Mouse (Mus musculus) inflammation-experienced regulatory T-cells, adult 16 weeks (primary cell): ENCODE measurements around the gene Hs3st5. TPM values are rescaled to one million over a fixed set of nuclear protein-coding genes. Genes with fewer than 3 reads are reported as not detected.

Source experiments
- polyA plus RNA-seq: library from polyadenylated mRNA; unstranded; fragments of 100-300 nt; shearing (Covaris generic); gene quantifications from one replicate; pipeline ENCODE4 v1.2.1, GENCODE M21; 2017

Hs3st5 gene
- polyA plus RNA-seq, result not detected

GRCm38 (mm10) chr10:36506727-36507555 is at the start of gene Hs3st5:
Hs3st5 (plus strand) TSS chr10:36506814.

